Mouse (Mus musculus): ENCODE data around the gene Atxn2l. TPM values are rescaled to one million over a fixed set of nuclear protein-coding genes. Genes with fewer than 3 reads are reported as not detected.

Atxn2l gene
- total RNA-seq, 2 experiments from 2014 or later: 122 to 124 TPM

GRCm38 (mm10) chr7:126464121-126464520 is 39.1 kb downstream of the Atxn2l start:
- DNase-seq (ENCODE audit: low spot score in 2 of 2): no peak

DNA sequence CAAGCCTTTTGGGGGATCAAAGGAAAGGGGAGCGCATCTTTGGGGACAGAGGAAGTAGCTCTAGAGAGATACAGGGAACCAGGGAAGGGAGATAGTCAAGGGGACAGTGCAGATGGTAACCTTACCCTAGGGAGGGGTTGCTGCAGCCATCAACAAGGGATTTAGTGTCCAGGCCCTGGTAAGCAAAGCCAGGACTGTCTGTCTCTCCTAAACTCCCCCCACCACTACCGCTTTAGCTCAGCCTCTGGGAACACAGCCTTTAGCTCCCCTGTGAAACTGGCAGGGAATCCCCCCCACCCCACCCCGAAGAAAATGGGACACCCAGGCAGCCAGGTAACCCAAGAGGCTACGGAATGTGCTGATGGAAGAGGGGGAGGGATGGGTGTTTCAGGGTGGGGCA is 39.7 kb downstream of the Atxn2l start:
- no peak for DNase-seq (ENCODE audit: low spot score in 2 of 2)

GRCm38 (mm10) chr7:126463004-126463403 is 40.2 kb downstream of the Atxn2l start, which contains the start of gene Atp2a1:
Gene Atp2a1, minus strand, starts transcription at chr7:126463108.
- no peak for DNase-seq (ENCODE audit: low spot score in 2 of 2)

GRCm38 (mm10) chr7:126461626-126462025 is 41.6 kb downstream of the Atxn2l start:
- DNase-seq (ENCODE audit: low spot score in 2 of 2): no peak

GRCm38 (mm10) chr7:126460623-126461399 is 42.4 kb downstream of the Atxn2l start:
- DNase-seq (ENCODE audit: low spot score in 2 of 2): no peak

GRCm38 (mm10) chr7:126458844-126459618 is 44.2 kb downstream of the Atxn2l start:
- no peak for DNase-seq (ENCODE audit: low spot score in 2 of 2)

- DNase-seq (ENCODE audit: low spot score in 2 of 2): no peak
Measured at GRCm38 (mm10) chr7:126458225-126458624, 45.0 kb downstream of the Atxn2l start.

DNA sequence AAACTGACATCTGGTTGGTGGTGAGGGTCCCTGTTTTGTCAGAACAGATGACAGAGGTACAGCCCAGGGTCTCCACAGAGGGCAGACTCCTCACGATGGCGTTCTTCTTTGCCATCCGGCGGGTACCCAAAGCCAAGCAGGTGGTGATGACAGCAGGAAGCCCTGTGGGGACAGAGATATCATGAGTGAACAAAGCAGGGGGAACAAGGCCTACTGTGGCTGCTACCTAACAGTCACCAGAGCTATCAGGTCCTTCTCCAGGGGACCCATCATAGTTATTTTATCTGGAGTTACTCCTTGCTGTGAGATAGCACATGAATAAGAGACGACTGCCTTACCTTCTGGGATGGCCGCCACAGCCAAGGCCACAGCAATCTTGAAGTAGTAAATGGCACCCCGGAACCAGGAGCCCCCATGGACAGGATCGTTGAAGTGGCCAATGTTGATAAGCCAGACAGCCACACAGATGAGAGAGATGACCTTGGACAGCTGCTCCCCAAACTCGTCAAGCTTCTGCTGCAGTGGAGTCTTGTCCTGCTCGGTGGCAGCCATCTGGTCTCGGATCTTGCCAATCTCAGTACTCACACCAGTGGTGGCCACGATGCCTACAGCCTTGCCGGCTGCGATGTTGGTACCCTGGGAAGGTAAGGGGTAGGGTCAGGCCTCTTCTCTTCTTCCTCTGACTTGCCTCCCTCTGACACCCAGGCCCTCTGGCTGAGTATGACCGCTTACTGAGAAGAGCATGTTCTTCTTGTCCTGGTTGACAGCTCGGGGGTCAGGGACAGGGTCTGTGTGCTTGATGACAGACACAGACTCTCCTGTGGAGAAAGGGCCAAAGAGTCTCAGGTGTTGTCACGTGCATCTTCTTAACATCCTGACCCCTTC is 46.6 kb downstream of the Atxn2l start:
- no peak for DNase-seq (ENCODE audit: low spot score in 2 of 2)

- DNase-seq (ENCODE audit: low spot score in 2 of 2): no peak
Measured at GRCm38 (mm10) chr7:126455242-126455641, 48.0 kb downstream of the Atxn2l start.

DNA sequence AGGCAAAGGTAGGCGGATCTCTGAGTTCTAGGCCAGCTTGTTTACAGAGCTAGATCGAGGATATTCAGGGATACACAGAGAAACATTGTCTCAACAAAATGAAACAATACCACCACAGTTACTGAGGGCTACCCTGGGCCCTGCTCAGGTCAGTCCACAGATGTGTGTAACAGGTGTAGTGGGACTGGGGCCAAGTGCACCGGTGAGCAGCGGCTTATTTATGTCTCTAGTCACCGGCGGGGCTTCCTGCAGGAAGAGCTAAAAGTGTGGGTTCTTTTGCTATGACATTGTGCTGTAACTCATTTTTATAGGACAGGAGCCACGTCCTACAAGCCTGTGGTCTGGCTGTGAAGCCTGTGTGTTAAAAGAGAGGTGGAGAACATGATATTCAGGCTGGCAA is 49.4 kb downstream of the Atxn2l start:
- no peak for DNase-seq (ENCODE audit: low spot score in 2 of 2)

GRCm38 (mm10) chr7:126452244-126452643 is 51.0 kb downstream of the Atxn2l start:
- no peak for DNase-seq (ENCODE audit: low spot score in 2 of 2)

GRCm38 (mm10) chr7:126450641-126451040 is 52.6 kb downstream of the Atxn2l start:
- no peak for DNase-seq (ENCODE audit: low spot score in 2 of 2)

DNA sequence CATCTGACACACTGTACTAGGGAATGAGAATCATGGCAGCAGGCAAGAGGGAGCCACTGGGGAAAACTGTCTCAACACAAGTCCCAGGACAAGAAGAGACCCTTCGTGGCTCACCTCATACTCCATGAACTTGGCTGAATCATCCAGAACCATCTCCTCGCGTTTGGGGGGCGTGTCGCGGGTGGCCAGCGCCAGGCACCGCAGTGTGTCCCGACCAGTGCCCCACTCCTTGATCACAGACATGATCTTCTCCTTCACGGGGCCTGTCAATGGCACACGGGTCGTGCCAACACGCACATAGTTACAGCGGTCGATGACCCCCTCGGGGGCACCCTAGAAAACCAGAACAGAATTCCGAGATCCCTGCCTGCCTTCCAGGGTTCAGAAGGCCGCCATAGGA is 53.2 kb downstream of the Atxn2l start:
- DNase-seq (ENCODE audit: low spot score in 2 of 2): no peak

- DNase-seq (ENCODE audit: low spot score in 2 of 2): no peak
Measured at GRCm38 (mm10) chr7:126448481-126448880, 54.8 kb downstream of the Atxn2l start.

DNA sequence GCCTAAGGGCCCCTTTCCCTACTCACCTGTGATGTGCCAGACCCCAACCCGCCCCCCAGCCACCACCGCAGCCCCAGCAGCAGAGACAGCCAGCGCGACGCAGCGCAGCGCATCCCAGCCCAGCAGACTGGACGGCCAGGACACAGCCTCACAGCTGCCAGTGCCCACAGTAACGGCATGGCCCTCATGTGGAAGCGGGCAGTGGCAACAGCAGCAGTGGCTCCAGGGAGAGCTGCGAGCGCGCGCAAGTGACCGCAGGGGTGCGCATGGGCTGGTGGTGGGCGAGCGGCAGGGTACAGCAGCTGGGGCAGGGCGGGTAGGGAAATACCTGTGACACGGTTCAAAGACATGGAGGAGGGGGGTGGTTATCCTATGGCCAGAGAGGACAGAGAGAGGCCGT is 57.0 kb downstream of the Atxn2l start:
- DNase-seq (ENCODE audit: low spot score in 2 of 2): no peak

GRCm38 (mm10) chr7:126445104-126445815 is 58.0 kb downstream of the Atxn2l start:
- DNase-seq (ENCODE audit: low spot score in 2 of 2): no peak

DNA sequence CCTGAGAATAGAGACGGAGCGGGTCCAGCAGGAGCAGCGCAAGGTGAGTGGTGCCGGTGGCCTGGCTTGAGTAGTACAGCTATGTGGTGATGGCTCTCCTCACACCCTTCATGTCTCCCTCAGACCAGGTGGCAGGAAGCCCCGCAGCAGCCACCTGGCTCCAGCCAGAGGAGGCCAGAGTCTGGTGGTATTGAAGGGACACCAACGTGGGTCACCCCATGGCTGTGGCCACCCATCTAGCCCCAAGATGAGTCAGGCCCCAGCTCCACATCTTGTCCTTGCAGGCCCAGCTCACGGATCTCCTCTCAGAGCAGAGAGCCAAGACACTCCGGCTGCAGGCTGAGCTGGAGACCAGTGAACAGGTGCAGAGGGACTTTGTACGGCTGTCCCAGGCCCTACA is 58.7 kb downstream of the Atxn2l start:
- no peak for DNase-seq (ENCODE audit: low spot score in 2 of 2)

GRCm38 (mm10) chr7:126443997-126444396 is 59.2 kb downstream of the Atxn2l start:
- DNase-seq (ENCODE audit: low spot score in 2 of 2): no peak

All from layer of hippocampus, postnatal 14 days (tissue).